Mouse (Mus musculus) heart, adult 18-20 months (tissue): ENCODE measurements around the gene Ankrd52. TPM values are rescaled to one million over a fixed set of nuclear protein-coding genes. Genes with fewer than 3 reads are reported as not detected.

Experiments used
- DNase-seq, 2 experiments: peaks; one replicate each; pipeline ENCODE4 v3.0.0; 2021 to 2022; ENCODE audit warnings: mixed read lengths in 1 of 2
- total RNA-seq, 2 experiments: library from RNA; stranded (reverse); gene quantifications; 2 replicates each; pipeline ENCODE4 v1.2.3; 2021

The Ankrd52 gene
- total RNA-seq, 2 experiments from 2014 or later = 38.1 to 40.3 TPM

DNA sequence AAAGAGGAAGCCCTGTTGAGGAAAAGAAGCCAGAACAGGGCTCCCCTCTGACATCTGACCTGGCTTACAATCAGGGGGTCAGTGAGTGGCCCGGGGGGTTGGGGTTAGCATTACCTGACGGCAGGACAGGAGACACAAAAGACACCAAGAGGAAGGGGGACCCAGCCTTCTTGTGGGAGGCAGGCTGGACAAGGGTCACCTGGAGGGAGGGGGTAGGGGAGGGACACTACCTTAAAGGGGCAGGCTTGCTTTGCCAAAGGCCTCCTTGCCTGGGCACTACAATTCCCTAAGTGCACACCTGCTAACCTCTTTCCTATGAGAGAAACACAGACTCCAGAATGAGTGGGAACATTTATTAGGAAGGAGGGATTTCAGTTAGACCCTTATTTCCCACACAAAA, 24.1 kb downstream of the Ankrd52 start, which contains the start of gene Slc39a5:
Slc39a5 (minus strand) TSS at position 174 of the 400 bp plus-strand sequence.
- DNase-seq = no peak

DNA sequence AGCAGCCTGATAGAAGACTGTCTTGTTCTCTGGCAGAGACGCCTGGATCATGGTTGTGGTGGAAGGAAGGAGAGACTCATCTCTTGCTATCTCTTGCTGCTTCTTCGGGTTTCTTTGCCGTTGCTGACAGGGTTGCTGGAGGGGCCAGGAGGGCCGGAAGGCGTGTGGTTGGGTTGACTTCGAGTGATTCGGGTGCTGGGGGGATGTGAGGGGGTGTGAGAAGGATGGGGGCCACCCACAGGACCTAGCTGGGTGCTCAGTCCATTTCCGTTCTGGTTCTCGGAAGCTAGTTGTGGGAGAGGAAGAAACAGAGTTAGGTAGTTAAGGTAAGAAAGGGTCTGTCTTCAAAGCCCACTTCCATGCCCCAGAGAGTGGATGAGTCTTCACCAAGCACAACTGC, 24.7 kb downstream of the Ankrd52 start:
- DNase-seq = no peak

DNA sequence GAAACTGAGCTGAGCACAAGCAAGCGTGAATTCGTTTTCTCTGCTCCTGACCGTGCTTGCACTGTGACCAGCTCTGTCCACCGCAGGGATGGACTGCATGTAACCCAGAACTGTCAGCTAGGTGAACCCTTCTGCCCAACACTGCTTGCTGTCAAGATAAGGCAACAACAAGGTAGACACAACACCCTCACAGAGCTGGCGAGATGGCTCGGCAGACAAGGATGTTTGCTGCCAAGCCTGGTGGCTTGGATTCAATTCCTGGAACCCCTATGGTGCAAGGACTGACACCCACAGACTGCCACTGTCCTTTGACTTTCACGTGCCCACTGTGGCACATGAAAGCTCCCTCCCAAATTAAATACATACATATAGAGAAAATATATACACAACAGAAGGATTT, 27.0 kb downstream of the Ankrd52 start:
- DNase-seq = no peak

DNA sequence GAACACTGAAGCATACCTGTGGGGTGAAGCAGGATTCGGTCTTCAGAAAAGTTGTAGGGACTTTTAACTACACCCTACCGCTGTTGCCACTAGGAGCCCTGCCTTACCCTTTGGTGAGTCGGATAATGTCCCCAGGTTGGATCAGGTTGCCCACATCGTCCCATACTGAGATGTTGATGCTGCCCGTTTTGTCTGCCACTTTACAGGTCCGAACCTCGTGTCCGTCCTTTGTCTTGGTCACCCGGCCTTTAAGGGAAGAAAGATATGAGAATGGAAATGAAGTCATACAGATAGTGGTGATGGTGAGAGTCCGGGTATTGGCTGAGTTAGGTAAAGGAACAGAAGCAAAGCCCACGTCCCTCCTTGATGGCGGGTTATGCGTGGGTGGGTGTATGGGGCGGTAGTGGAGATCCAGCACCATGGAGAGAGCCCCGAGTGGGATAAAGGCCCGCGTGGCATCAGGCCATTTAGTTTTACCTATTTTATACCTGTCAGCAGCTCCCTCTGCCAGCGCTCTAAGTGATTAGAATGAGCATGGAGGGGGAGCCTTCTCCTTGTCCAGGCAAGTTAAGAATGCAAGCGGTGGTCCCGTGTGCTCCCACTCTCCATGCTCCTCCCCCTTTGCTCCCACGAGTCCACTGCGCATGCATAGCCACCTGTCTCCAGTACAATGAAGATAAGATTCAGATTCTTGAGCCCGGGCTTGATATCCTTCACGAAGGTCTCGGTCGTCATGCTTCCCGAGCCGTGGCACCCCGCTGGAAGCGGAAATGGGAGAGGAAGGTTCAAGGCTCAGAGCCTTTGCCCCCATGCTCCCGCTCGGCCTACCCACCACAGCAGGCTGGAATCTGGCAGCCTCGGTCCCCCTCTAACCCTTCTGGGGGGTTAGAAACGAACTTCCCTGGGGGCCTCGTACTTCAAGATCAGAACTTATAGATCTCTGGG, 31.9 kb downstream of the Ankrd52 start:
- DNase-seq = no peak

DNA sequence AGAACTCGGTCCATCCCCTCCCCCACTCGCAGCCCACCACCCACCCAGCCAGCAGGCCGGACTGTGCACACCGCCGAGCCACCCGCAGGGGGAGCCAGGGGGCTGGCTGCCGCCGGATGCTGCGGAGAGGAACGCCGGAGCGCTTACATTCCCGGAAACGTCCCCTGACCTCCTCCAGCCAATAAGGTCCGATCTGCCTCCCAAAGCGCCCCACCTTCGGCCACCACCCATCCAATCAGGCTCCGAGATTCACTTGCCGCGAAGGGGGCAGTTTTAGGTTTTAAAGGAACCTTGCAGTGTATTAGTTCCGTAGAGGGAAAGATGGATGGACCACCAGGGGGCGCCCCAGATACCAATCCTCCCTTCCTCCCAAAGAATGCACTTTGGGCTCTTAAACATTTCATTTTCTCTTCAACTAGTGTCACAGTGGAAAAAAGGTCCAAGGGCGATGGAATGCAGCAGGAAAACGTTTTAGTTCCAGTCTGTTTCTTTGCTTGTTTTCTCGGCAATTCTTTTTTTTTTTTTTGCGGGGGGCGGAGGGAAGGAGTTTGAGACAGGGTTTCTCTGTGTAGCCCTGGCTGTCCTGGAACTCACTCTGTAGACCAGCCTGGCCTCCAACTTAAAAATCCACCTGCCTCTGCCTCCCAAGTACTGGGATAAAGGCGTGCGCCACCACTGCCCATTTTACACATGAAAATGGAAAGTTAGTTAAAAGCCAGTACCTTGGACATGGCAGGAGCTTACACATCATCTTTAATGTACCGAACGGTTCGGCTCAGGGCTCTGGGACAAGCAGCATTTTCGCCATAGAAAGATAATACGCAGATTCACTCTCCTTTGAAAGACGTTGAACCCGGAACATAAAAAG, 33.0 kb downstream of the Ankrd52 start:
- peak; percentile 98 to 99 for DNase-seq

DNA sequence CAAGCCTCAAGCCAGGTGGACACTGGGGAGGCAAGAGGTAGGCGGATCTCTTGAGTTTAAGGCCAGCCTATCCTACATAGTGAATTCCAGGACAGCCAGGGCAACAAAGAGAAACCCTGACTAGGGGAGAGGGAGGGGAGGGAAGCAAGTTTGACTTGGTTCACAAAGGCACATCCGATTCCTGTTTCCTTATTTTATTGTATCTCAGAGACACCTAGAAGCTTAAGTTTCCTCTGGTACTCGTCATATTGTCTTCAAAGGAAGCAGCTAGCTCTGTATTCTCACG, 33.6 kb downstream of the Ankrd52 start:
- DNase-seq = no peak

DNA sequence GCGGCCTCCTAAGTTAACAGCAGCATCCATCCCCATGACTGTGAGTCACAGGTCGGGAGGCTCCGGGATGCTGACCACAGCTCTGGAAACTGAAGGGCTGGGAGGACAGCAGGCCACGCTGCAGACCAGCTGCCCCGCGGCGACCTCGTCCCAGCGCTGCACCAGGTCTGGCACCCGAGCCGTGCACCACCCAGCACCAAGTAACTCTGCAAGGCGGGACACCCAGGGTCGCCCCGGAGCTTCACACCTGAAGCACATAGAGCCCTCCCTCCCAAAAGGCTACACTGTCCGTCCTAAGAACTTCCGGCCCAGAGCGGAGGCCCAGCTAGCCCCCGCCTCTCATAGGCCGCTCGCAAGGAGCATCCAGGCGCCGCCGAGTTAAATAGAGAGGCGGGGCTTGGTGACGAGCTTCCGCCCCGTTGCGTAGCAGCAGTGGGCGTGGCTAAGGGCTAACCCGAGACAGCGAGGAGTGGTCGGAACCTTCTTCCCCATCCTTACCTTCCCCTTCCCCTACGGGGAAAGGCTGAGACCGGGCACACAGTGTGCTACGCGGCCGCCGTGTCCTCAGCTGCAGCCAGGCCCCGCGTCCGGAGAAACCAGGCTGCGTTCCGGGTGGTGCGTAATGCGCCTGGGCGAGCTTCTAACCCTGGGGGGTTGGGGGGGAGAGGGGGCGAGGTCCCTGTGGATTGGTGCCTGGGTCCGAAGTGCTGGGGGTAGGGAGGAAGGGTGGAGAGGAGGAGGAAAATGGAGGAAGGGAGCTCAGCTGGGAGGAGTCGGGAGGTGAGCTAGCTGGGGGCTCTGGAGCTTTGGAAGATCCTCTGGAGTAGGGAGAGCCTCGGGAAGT, 34.5 kb downstream of the Ankrd52 start, which contains the start of the genes Nabp2 and Rnf41:
Nabp2 (minus strand) TSS at position 282 of the 844 bp plus-strand sequence.
Rnf41 (plus strand) TSS at position 447 of the 844 bp plus-strand sequence.
- DNase-seq = peak; percentile 98

DNA sequence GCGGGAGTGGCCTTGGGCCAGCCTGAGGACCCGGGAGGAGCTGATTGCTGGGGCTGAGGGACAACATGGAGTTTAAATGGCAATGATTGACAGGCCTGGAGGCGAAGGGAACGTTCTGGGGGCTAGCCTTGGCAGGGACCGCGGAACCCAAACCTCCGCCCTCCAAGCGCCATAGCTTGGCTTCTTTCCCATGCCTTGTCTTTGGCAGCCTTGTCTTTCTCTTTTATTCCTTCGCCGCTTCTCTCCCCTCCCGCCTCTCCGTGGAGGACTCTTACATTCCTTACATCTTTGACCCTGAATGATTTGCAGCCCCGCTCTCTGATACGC, 35.1 kb downstream of the Ankrd52 start:
- no peak for DNase-seq

DNA sequence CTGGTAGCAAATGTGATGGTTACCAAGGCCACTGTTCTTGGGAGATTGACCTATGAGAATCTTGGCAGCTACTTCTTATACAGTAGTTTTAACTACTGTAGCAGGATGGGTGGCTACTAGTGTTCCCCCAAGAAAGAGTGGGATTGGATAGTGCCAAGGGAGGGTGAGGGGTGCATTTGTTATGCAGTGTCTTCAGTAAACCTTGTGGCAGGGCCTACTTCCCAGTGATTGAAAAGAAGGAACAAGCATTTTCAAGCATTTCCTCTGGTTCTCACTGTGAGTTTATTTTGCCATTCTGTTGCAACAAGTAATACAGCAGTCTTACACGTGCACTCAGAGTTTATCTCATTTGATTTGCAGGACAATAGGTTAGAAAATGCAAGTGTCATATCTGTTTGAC, 35.6 kb downstream of the Ankrd52 start:
- no peak for DNase-seq

DNA sequence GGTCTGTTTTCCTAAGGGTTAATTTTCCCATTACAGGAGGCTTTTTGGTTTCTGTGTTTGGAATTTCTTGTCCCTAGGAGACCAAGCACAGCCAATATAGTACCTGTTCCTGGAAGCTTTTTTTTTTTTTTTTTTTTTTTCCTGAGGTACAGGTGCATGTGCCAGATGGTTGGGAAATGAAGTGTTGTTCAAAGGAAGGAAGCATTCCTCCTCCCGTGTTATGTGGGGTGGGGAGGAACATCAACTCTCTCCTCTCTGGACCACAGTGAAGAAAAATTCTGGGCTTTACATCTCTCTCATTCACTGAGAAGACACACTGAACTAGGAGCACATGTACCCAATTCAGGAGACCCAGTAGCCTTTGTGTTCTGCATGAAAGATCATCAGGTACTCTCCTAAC, 36.2 kb downstream of the Ankrd52 start:
- DNase-seq = no peak

DNA sequence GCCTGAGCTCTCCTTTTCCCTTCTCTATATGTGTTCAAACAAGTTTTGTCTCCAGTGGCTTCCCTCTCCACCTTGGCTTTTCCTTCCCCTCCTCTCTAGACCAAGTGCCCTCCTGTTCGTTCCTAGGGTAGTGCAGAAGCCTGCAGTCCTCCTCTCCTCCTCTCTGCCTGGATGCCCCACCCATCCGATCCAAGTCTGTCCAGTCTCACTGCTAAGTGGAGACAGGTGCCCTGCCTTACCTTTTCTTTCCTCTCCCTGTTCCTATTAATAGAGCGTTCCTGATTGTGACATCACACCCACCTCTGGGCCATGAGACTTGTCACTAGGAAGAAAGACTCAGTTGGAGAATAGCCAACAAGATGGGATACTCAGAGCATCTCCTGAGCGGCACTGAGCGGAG, 37.9 kb downstream of the Ankrd52 start:
- no peak for DNase-seq

DNA sequence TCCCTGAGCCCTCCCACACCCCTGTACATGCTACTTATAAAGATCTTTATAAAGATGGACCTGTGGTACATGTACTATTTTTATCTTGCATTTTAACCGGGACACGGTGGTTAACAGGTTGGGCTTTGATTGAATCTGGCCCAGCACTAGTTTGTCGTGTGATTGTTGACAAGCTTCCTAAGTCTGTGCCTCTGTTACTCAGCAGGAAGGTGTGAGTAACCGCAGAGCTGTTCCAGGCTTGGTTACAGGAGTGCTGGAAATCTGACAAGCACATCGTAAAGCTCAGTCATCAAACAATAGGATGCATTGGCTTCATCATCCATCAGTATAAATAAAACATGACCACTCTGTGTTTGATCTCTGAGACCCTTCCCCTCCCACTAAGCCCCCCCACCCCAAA, 45.5 kb downstream of the Ankrd52 start:
- DNase-seq = no peak

DNA sequence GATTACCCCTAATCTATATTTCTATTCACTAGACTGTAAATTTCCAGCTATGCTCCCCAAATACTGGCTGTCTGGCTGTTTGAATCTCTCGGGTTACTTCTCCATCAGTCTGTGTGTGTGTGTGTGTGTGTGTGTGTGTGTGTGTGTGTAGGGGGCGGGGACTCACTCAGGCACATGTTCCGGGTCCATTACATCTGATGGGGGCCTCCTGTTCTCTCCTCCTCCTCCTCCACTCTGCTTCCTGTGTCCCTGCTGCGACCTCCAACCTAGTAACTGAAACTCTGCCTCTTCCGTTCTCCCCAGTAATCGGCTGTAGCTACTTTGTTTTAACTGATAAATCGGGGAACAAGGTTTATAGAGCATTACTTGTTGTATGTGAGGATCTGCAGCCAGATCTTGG, 47.7 kb downstream of the Ankrd52 start:
- peak in 1 of 2 experiments; percentile 45 for DNase-seq

DNA sequence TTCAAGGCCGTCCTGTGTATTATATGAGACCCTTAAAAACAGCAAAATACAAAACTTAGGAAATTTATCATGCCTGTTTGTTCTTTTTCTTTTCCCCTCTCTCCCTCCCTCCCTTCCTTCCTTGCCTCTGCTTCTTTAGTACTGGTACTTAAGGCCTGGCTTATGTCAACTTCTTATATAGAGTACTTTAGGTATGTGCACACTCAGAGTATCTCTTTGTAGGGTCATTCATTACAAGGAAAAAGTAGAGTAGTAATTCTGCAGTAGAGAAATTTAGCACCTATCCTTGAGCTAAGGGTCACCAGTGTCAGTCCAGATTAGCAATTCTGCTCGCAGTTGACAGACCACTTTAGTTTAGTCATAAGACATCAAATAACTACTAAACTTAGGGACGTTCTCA, 48.3 kb downstream of the Ankrd52 start:
- no peak for DNase-seq

DNA sequence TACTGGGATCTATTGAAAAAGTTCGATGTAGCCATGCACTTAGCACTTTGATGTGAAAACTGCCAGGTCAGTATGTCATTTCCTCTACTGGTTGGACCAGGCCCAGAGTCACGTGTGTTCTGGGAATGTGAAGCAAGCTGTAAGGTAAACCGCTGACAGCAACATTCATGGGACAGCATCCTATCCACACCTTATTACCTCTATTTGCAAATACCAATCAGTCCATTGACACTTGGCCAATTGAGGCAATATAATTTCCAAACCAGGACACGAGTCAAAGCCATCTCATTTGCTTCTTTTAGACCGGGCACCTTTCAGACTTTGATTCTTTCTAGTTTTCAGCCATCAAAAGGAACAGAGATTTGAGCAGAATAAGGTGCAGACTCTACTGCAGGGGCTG, 52.1 kb downstream of the Ankrd52 start:
- DNase-seq = no peak

DNA sequence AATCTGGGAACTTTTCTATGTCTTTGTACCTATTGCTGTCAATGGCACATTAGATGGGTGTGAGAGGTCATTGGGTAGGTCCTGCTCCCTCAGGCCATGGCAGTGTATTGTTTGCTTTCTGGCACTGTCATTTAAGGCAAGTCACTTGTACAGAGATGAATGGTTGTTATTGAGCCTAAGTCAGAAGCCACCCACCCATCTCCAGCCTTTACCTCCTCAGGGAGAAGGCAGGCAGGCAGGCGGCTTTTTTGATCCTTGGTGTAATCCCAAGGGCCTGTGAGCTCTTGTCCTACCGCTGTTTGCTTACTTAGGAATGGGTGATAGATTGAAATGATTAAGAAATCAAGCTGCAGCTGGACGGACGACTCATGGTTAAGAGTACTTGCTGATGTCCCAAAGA, 52.5 kb downstream of the Ankrd52 start:
- no peak for DNase-seq

DNA sequence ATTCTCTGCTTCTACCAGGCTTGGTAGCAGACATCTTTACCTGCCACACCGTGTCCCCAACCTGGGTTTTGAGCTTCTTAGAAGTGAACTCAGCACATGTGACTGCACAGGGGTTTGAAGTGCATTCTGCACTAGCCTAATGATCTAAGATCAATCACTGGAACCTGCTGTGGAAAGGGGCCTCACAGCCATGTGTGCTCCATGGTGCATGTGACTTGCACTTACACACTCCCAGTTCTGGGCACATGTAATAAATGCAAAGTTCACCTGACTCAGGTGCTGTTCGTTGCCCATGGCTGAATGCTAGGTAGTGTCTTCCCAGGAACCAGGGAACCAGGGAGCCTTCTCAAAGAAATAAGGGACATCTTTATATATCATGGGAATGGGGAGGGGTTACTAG, 56.5 kb downstream of the Ankrd52 start:
- DNase-seq = no peak

DNA sequence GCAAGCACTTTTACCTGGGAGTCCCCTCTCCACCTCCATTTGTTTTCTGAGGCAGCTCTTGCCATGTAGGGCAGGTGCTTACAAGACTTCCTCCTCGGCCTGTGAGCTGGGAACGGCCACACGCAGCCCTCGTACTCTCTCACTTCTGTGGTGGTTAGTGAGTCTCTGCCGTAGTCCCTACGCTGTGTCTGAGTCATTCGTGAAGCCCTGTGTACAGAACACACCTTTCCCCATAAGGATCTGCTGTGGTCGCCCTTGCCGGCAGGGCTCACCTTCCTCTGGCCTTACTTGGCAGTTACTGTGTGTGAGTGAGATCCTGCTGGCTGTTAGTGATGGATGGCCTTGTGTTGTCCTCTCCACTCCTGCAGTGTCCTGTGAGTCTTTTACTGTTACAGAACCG, 57.8 kb downstream of the Ankrd52 start:
- no peak for DNase-seq

DNA sequence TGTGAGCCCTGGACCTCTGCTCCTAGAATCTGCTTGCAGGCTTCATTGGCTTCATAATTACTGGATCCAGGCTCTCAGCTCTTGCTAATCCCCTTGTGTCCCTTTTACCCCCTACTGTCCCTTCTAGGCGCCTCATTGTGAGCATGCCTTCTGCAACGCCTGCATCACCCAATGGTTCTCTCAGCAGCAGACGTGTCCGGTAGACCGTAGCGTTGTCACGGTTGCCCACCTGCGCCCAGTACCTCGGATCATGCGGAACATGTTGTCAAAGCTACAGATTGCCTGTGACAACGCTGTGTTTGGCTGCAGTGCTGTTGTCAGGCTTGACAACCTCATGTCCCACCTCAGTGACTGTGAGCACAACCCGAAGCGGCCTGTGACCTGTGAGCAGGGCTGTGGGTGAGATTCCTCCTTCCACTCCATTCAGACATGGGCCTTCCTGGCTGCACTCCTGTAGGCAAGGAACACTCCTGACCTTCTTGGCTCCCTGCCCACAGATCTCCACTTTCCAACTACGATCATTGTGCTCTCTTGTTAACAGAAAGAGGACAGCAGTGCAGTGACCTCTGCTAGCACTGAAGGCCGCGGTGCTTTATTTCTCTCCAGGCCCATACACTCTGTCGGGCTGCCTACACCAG, 58.4 kb downstream of the Ankrd52 start:
- DNase-seq = peak; percentile 75 to 80

DNA sequence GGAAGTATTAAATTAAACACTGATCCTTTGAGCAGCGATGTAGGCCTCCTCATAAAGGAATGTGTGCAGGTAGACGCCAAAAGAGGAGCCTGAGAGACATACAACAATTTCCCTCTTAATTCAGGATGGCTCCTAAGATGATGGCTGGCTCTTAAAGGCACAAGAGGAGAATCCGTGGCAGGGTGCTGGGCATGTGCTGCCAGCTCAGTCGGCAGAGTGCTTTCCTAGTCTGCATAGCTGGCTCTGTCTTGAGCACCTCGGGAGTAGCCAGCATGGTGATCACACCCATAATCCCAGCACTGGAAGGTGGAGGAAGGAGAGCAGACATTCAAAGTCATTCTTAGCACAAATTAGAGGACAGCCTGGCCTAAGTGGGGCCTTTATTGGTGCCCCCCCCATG, 59.0 kb downstream of the Ankrd52 start:
- DNase-seq = peak in 1 of 2 experiments; percentile 18

DNA sequence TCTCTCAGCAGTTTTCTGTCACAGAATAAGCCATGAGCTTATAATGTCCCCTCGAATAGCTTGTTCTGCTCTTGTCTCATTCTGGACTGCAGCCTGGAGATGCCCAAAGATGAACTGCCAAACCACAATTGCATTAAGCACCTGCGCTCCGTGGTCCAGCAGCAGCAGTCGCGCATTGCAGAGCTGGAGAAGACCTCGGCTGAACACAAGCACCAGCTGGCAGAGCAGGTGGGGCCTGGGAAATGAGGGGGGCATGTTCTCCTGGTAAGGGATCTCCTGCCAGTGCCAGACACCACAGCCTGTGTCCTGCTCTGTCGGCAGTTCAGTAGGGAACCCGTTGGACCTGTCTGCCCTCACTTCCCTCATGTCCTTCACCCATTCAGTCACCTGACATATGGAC, 59.5 kb downstream of the Ankrd52 start:
- DNase-seq = no peak
